Mouse (Mus musculus): ENCODE measurements around the gene Polr3f. TPM values are rescaled to one million over a fixed set of nuclear protein-coding genes. Genes with fewer than 3 reads are reported as not detected.

Gene Polr3f
- polyA plus RNA-seq, 2 experiments: 5.8 to 7.5 TPM

DNA sequence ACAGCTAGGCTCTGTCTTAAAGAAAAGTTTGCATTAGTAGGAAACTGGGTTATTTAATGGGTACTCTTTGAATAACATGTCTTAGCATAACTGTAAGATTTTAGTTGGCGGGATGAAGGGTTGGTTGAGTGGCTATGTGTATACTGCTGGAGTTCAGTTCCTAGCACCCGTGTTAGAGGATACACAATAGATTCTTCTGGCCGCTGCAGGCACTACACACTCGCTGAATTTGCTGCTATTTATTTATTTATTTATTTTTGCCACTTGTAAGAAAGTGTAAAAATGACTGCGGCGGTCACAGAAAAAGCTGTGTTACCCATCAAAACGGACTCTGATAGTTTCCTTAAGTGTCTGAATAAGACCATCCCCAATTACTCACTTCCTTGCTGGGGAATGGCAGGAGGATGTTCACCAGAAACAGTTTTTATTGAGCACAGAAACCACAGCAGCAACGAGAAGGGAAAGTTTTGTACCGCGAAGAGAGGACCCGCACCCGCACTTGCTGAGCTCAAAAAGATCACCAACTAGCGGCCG is 27.8 kb downstream of the Polr3f start:
- ATAC-seq (ENCODE audit: insufficient read depth) (0 out of 2 replicates have a peak, but pooled peaks have one; percentile 3), DNase-seq (ENCODE audit: low read depth in 3 of 3, low spot score in 3 of 3) (peak in 1 of 3 experiments; percentile 13)
- peak overlapping the region; percentile 91 to 92 for H3K4me3 ChIP-seq (ENCODE audit: insufficient read depth in 1 of 2, low read depth in 2 of 2, low read length in 2 of 2)
- H3K36me3 ChIP-seq (replicated peaks; ENCODE audit: control insufficient read depth, insufficient read depth, low read depth): no peaks in the 10 kb centered on the region; the same call in none of the 2 replicates
- TF ChIP-seq EP300 (IDR thresholded peaks at IDR 0.05; ENCODE audit: low read depth) (no peak), CTCF (IDR thresholded peaks at IDR 0.05; ENCODE audit: low read depth) (no peak)
- no peaks in the 10 kb centered on the region for H3K9me3 ChIP-seq (ENCODE audit: control insufficient read depth, low read length)
- H3K27me3 ChIP-seq (ENCODE audit: control insufficient read depth, insufficient read depth, low read length): no peaks in the 10 kb centered on the region
- peak overlapping the region; percentile 82 for H3K27ac ChIP-seq
- peaks cover 0 to 4% of the 10 kb centered on the region in 2 experiments; a peak in 3 of 4 replicates for H3K4me1 ChIP-seq (replicated peaks; ENCODE audit: control insufficient read depth in 2 of 2, insufficient read depth in 2 of 2, low read length in 1 of 2)
- H3K4me2 ChIP-seq (ENCODE audit: low read depth): peak overlapping the region; percentile 88
- WGBS (ENCODE audit: insufficient replicate concordance): 1% methylated on average over 14 of the region's 14 CpGs
- peak overlapping the region; percentile 94 for H3K9ac ChIP-seq (replicated peaks)

DNA sequence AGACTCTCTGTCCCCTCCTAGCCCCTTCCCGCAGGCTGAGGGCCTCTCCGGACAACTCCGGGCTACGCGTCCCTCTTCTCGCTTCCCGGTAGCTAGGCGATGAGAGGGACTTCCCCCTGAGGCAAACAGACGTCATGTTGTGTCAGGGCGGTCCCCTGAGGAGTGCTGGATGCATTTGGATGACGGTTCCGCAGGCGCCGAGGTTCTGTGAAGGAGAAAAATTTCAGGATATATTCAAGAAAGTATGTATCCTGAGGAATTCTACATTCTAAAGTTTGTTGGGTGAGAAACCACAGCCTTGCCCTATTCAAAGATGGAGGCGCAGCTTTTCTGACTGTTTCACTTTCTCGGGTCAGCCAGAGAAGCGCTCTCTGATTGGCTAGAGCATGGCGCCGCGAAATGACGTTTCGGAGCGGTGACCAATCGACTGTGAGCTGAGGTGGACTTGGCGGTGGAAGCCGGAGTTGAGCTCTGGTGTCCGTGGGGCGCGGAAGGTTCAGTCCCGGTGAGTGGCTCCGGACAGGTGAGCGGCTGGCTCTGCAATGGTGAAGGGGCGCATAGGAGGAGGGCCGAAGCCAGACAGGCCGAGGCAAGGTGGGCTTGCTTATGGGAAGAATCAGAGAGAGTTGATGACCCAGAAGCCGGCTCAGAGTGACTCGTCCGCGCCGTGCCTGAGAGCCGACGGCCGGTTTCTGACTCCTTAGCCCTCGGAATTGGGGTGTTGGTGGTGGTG is 28.5 kb downstream of the Polr3f start, which contains the start of gene Sec23b:
TSS of gene Sec23b (plus strand) at position 410 of the 733 bp plus-strand sequence.
- WGBS (ENCODE audit: insufficient replicate concordance): under 1% methylated on average over 44 of the region's 44 CpGs
- TF ChIP-seq EP300 (IDR thresholded peaks at IDR 0.05; ENCODE audit: low read depth) (no peak), CTCF (IDR thresholded peaks at IDR 0.05; ENCODE audit: low read depth) (no peak)
- Histone ChIP-seq H3K27ac (peak within 1 kb of the TSS; percentile 82), H3K4me2 (ENCODE audit: low read depth) (peak within 1 kb of the TSS; percentile 93), H3K9me3 (ENCODE audit: control insufficient read depth, low read length) (no peaks in the 10 kb centered on the region), H3K4me1 (replicated peaks; ENCODE audit: control insufficient read depth in 2 of 2, insufficient read depth in 2 of 2, low read length in 1 of 2) (peaks cover 0 to 4% of the 10 kb centered on the region in 2 experiments; a peak in 3 of 4 replicates), H3K9ac (replicated peaks) (peak within 1 kb of the TSS; percentile 94), H3K4me3 (ENCODE audit: insufficient read depth in 1 of 2, low read depth in 2 of 2, low read length in 2 of 2) (peak within 1 kb of the TSS; percentile 91 to 92), H3K36me3 (replicated peaks; ENCODE audit: control insufficient read depth, insufficient read depth, low read depth) (no peaks in the 10 kb centered on the region; the same call in none of the 2 replicates), H3K27me3 (ENCODE audit: control insufficient read depth, insufficient read depth, low read length) (no peaks in the 10 kb centered on the region)
- DNase-seq (ENCODE audit: low read depth in 3 of 3, low spot score in 3 of 3) (peak; percentile 95 to 96 (median 96)), ATAC-seq (ENCODE audit: insufficient read depth) (peak; percentile 99)

DNA sequence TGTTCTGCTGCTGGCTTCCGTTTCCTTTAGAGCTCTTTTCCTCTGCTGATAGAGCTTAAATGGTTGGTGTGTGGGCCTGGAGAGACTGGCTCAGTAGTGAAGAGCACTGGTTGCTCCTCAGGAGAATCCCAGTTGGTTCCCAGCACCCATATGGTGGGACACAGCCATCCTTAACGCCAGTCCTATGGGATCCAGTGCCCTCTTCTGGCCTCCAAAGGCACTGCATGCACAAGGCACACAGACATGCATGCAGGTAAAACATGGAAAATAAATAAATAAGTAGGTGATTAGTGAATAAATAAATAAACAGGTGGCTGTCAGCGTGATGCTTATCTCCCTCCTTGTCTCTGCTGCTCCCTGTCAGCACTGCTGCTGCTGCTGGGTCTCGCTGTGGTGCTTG is 61.2 kb downstream of the Polr3f start:
- Histone ChIP-seq H3K4me1 (replicated peaks; ENCODE audit: control insufficient read depth in 2 of 2, insufficient read depth in 2 of 2, low read length in 1 of 2) (peaks cover 0 to 3% of the 10 kb centered on the region in 2 experiments; a peak in 2 of 4 replicates), H3K4me3 (ENCODE audit: insufficient read depth in 1 of 2, low read depth in 2 of 2, low read length in 2 of 2) (no peak overlapping the region), H3K27ac (no peak overlapping the region), H3K9me3 (ENCODE audit: control insufficient read depth, low read length) (no peaks in the 10 kb centered on the region), H3K27me3 (ENCODE audit: control insufficient read depth, insufficient read depth, low read length) (no peaks in the 10 kb centered on the region), H3K9ac (replicated peaks) (no peak overlapping the region), H3K4me2 (ENCODE audit: low read depth) (no peak overlapping the region), H3K36me3 (replicated peaks; ENCODE audit: control insufficient read depth, insufficient read depth, low read depth) (peaks cover 36% of the 10 kb centered on the region)
- peak; percentile 73 for TF ChIP-seq CTCF (IDR thresholded peaks at IDR 0.05; ENCODE audit: low read depth)
- TF ChIP-seq EP300 (IDR thresholded peaks at IDR 0.05; ENCODE audit: low read depth): no peak
- no peak for DNase-seq (ENCODE audit: low read depth in 3 of 3, low spot score in 3 of 3)
- no peak for ATAC-seq (ENCODE audit: insufficient read depth)
- 77% methylated on average over 4 of the region's 4 CpGs for WGBS (ENCODE audit: insufficient replicate concordance)

Other genes with a start within 250 kb of the Polr3f start
- gene Ovol2, start 195.6 kb upstream of the Polr3f start, polyA plus RNA-seq (2012; rRNA removed): 0.03 and 0.05 TPM in 2 replicates
- gene Ovol2, start 195.6 kb upstream of the Polr3f start, polyA plus RNA-seq (2014; fragmentation: Nextera tagmentation; extraction: Ambion mirVana): not detected in 2 replicates
- gene Kat14, start 158.7 kb upstream of the Polr3f start, polyA plus RNA-seq (2012; rRNA removed): 11.3 and 13.7 TPM in 2 replicates
- gene Kat14, start 158.7 kb upstream of the Polr3f start, polyA plus RNA-seq (2014; fragmentation: Nextera tagmentation; extraction: Ambion mirVana): 11.8 and 13.5 TPM in 2 replicates
- gene Pet117, start 158.7 kb upstream of the Polr3f start, polyA plus RNA-seq (2012; rRNA removed): not detected in 2 replicates
- gene Pet117, start 158.7 kb upstream of the Polr3f start, polyA plus RNA-seq (2014; fragmentation: Nextera tagmentation; extraction: Ambion mirVana): 0.77 and 0.80 TPM in 2 replicates
- 0.01 and 0.02 TPM in 2 replicates for gene Dzank1, start 304 bp upstream of the Polr3f start, polyA plus RNA-seq (2012; rRNA removed)
- gene Dzank1, start 304 bp upstream of the Polr3f start, polyA plus RNA-seq (2014; fragmentation: Nextera tagmentation; extraction: Ambion mirVana): 0.17 TPM in 1 of 2 replicates, not detected in the other
- gene Rbbp9, start 23.2 kb downstream of the Polr3f start, polyA plus RNA-seq (2012; rRNA removed): 2.8 and 4.6 TPM in 2 replicates
- 8.3 and 8.5 TPM in 2 replicates for gene Rbbp9, start 23.2 kb downstream of the Polr3f start, polyA plus RNA-seq (2014; fragmentation: Nextera tagmentation; extraction: Ambion mirVana)
- gene Sec23b, start 28.5 kb downstream of the Polr3f start, polyA plus RNA-seq (2012; rRNA removed): 23.3 and 27.9 TPM in 2 replicates
- gene Sec23b, start 28.5 kb downstream of the Polr3f start, polyA plus RNA-seq (2014; fragmentation: Nextera tagmentation; extraction: Ambion mirVana): 46.5 and 51.7 TPM in 2 replicates
- 10.6 and 15.6 TPM in 2 replicates for gene Smim26, start 66.3 kb downstream of the Polr3f start, polyA plus RNA-seq (2012; rRNA removed)
- 21.0 and 22.1 TPM in 2 replicates for gene Smim26, start 66.3 kb downstream of the Polr3f start, polyA plus RNA-seq (2014; fragmentation: Nextera tagmentation; extraction: Ambion mirVana)
- 8.6 and 10.6 TPM in 2 replicates for gene Dtd1, start 72.2 kb downstream of the Polr3f start, polyA plus RNA-seq (2012; rRNA removed)
- gene Dtd1, start 72.2 kb downstream of the Polr3f start, polyA plus RNA-seq (2014; fragmentation: Nextera tagmentation; extraction: Ambion mirVana): 21.0 and 22.4 TPM in 2 replicates